Mouse (Mus musculus) hindbrain, embryonic 14.5 days (tissue): ENCODE data around the gene Osbpl10. TPM values are rescaled to one million over a fixed set of nuclear protein-coding genes. Genes with fewer than 3 reads are reported as not detected.

ENCODE experiments used
- ATAC-seq: fragments of 200-750 bp; cut with Nextera tagmentation; 2 replicates; pipeline ENCODE4 v1.8.0; 2017; ENCODE audit warnings: moderate number of reproducible peaks, mild to moderate bottlenecking, moderate TSS enrichment, moderate library complexity; ENCODE audit not compliant: low FRiP score
- DNase-seq: peaks from one replicate; pipeline ENCODE4 v3.0.0-alpha.2; 2015; ENCODE audit warnings: low spot score
- H3K27ac ChIP-seq: fragments of 300-500 bp; sonication (generic); 2 replicates; pipeline ENCODE4 v1.5.1; 2014; ENCODE audit warnings: mild to moderate bottlenecking, moderate library complexity
- H3K27me3 ChIP-seq: fragments of 300-500 bp; sonication (generic); 2 replicates; pipeline ENCODE4 v1.6.1; 2014; ENCODE audit warnings: mild to moderate bottlenecking, low read length, mixed read lengths; ENCODE audit not compliant: control insufficient read depth, insufficient read depth
- H3K36me3 ChIP-seq: fragments of 300-500 bp; sonication (generic); replicated peaks from 2 replicates; pipeline ENCODE4 v1.6.1; 2014; ENCODE audit not compliant: control insufficient read depth, insufficient read depth
- H3K4me1 ChIP-seq: fragments of 300-500 bp; sonication (generic); replicated peaks from 2 replicates; pipeline ENCODE4 v1.6.1; 2014; ENCODE audit warnings: antibody characterized with exemption, low read length, mixed read lengths; ENCODE audit not compliant: control insufficient read depth, insufficient read depth
- H3K4me2 ChIP-seq: fragments of 300-500 bp; sonication (generic); replicated peaks from 2 replicates; pipeline ENCODE4 v1.6.1; 2014; ENCODE audit warnings: mild to moderate bottlenecking, moderate library complexity
- H3K4me3 ChIP-seq: fragments of 300-500 bp; sonication (generic); replicated peaks from 2 replicates; pipeline ENCODE4 v1.5.1; 2014; ENCODE audit warnings: mild to moderate bottlenecking, low read length
- H3K9ac ChIP-seq: fragments of 300-500 bp; sonication (generic); 2 replicates; pipeline ENCODE4 v1.6.1; 2014
- H3K9me3 ChIP-seq: fragments of 300-500 bp; sonication (generic); 2 replicates; pipeline ENCODE4 v1.6.1; 2016; ENCODE audit warnings: low read length; ENCODE audit not compliant: control insufficient read depth
- WGBS: fragments of 180-500 bp; shearing (Covaris S2); extraction: QIAGEN DNeasy Blood & Tissue Kit; methylation state at CpG from one replicate; pipeline ENCODE4 v1.1.7; 2014; 5-methylcytosine and 5-hydroxymethylcytosine counted together
- polyA plus RNA-seq: library from polyadenylated mRNA; unstranded; fragments of >200 nt; fragmentation: Nextera tagmentation; extraction: Ambion mirVana; gene quantifications from 2 replicates; pipeline ENCODE4 v1.2.1, GENCODE M21; 2014

Gene Osbpl10
- polyA plus RNA-seq, 1 experiment from 2014 or later = 2.7 TPM

DNA sequence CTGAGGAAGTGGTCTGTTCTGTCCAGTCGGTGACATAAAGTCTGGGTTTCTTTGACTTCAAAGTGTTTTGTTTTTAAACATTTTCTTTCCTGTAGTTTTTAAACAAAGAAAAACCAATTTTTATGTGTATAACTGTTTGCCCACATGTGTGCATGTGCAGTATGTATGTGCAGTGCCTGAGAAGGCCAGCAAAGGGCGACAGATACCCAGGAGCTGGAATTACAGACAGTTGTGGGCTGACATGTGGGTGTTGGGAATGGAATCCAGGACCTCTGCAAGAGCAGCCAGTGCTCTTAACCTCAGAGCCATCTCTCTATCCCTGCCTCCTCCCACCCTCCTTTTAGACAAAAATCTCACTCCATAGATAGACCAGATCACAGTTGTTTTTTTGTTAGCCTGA is 14.2 kb downstream of the Osbpl10 start:
- H3K4me1 ChIP-seq = no peaks in the 10 kb centered on the region
- no peak overlapping the region for H3K9ac ChIP-seq
- 0 out of 2 replicates have a peak, but pooled peaks cover 4% of the 10 kb centered on the region for H3K9me3 ChIP-seq
- no peak overlapping the region for H3K4me2 ChIP-seq
- H3K4me3 ChIP-seq = no peak overlapping the region
- 90% methylated on average over 2 of the region's 2 CpGs for WGBS
- H3K36me3 ChIP-seq = no peaks in the 10 kb centered on the region
- DNase-seq (no peak), ATAC-seq (no peak)
- no peak overlapping the region for H3K27ac ChIP-seq
- no peaks in the 10 kb centered on the region for H3K27me3 ChIP-seq

DNA sequence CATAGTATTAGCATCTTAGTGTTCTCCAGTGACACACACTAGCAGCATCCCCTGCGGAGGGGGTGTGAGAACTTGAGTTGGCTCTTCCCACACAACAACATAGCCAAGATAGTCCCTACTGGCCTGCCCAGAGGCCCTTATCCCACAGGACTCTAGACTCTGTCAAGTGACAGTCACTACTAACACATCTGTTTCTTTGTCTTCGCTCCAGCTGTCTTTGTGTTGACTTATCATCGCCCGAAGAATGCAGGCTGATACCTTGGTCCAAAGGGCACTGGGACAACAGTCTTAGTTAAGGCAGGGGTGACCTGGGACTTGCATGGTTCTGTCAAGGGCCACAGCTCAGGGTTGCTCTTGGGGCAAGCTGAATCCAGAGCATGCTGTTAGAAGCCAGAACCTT is 16.9 kb downstream of the Osbpl10 start:
- no peaks in the 10 kb centered on the region for H3K27me3 ChIP-seq
- H3K9ac ChIP-seq = no peak overlapping the region
- no peak overlapping the region for H3K4me3 ChIP-seq
- H3K4me2 ChIP-seq = no peak overlapping the region
- DNase-seq (no peak), ATAC-seq (no peak)
- H3K4me1 ChIP-seq = no peaks in the 10 kb centered on the region
- no peak overlapping the region for H3K27ac ChIP-seq
- H3K36me3 ChIP-seq = no peaks in the 10 kb centered on the region
- H3K9me3 ChIP-seq = 0 out of 2 replicates have a peak, but pooled peaks cover 4% of the 10 kb centered on the region
- 86% methylated on average over 4 of the region's 4 CpGs for WGBS

DNA sequence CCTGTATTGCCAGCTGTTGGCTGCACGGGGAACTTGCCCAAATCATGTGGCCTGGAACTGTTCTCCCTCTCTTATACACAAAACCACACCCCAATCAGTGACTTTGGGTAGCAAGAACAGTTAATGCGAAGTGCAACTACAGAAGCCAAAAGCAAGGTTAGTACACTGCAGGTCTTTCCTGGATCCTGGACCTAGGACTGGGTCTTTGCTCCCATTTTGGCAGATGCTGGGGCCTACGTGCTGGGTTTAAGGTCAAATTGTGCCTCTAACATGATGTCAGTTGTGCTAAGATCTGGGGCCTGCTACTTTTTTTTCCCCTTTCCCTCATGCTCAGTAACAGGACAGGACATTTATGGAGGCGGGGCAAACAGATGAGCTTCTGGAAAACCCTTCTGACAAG is 17.3 kb downstream of the Osbpl10 start:
- no peak overlapping the region for H3K4me3 ChIP-seq
- no peak overlapping the region for H3K27ac ChIP-seq
- H3K27me3 ChIP-seq = no peaks in the 10 kb centered on the region
- H3K4me1 ChIP-seq = no peaks in the 10 kb centered on the region
- H3K9ac ChIP-seq = no peak overlapping the region
- H3K36me3 ChIP-seq = no peaks in the 10 kb centered on the region
- DNase-seq (no peak), ATAC-seq (no peak)
- H3K9me3 ChIP-seq = 0 out of 2 replicates have a peak, but pooled peaks cover 4% of the 10 kb centered on the region
- WGBS = 95% methylated on average over 4 of the region's 4 CpGs
- no peak overlapping the region for H3K4me2 ChIP-seq

DNA sequence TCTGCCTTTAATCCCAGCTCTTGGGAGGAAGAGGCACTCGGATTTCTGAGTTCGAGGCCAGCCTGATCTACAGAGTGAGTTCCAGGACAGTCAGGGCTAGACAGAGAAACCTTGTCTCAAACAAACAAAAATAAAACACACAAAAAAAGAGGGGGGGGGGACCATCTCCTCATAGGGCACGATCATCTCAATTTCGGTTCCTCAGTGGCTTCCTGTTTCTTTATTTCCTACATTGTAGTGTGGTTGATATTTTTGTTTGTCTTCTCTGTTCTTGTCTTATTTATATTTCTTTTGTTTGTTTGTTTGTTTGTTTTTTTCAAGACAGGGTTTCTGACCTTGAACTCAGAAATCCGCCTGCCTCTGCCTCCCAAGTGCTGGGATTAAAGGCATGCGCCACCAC is 18.1 kb downstream of the Osbpl10 start:
- 96% methylated on average over 6 of the region's 6 CpGs for WGBS
- H3K27ac ChIP-seq = no peak overlapping the region
- no peak overlapping the region for H3K4me2 ChIP-seq
- no peaks in the 10 kb centered on the region for H3K27me3 ChIP-seq
- ATAC-seq (no peak), DNase-seq (no peak)
- no peaks in the 10 kb centered on the region for H3K4me1 ChIP-seq
- H3K9ac ChIP-seq = no peak overlapping the region
- no peaks in the 10 kb centered on the region for H3K36me3 ChIP-seq
- 0 out of 2 replicates have a peak, but pooled peaks cover 4% of the 10 kb centered on the region for H3K9me3 ChIP-seq
- H3K4me3 ChIP-seq = no peak overlapping the region

DNA sequence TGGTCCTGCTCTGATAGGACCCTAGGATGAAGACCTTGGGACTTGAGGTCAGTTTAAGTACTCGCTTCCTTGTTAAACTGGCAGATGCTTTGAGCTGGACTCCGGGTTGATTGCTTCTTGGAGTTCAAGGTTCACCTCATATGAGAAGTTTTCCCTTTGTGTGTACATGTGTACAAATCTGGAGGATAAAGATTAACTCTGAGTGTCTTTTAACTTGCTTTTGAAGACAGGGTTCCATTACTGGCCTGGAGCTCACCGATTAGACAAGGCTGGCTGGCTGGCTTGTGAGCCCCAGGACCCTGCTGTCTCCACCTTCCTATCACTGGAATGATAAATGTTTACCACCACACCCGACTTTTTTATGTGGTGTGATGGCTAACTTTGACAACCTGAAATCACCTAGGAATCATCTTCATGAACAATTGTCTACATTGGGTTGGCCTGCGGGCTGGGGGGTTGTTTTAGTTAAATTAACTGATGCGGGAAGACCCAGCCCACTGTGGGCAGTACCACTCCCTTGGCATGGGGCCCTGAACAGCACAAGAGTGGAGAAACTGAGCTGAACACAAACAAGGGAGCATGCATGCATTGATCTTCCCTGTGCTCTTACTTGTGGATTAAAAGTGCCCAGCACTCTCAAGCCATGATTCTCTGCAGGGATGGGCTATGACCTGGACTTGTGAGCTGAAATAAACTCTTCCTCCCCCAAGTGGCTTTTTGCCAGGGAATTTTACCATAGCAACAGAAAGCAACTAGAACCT is 20.8 kb downstream of the Osbpl10 start:
- H3K27ac ChIP-seq = no peak overlapping the region
- WGBS = 92% methylated on average over 6 of the region's 6 CpGs
- no peak for ATAC-seq

DNA sequence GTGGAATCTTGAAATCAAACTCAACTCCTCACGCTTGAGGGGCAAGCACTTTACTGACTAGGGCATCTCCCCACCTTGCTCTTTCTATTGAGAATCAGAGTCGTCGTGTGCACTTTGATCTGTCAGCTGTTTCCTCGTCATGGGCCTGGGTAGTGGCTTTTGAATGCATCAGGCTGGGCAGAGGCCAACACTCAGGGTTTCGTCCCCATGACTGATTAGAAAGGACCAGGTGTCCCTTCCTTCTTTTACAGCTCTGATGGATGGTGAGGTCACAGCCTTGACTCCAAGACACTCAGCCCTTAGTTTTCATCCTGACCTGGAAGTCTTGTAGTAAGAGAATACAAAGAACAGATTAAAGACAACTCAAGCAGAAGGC is 21.4 kb downstream of the Osbpl10 start:
- DNase-seq (no peak), ATAC-seq (no peak)
- Histone ChIP-seq H3K4me2 (no peak overlapping the region), H3K4me1 (no peaks in the 10 kb centered on the region), H3K9ac (no peak overlapping the region), H3K27ac (no peak overlapping the region), H3K36me3 (no peaks in the 10 kb centered on the region), H3K4me3 (no peak overlapping the region), H3K27me3 (no peaks in the 10 kb centered on the region), H3K9me3 (no peaks in the 10 kb centered on the region)
- WGBS = 56% methylated on average over 5 of the region's 5 CpGs

More for the DNA sequence above, 20.8 kb downstream of the Osbpl10 start:
- DNase-seq = no peak
- Histone ChIP-seq H3K9me3 (no peaks in the 10 kb centered on the region), H3K4me3 (no peak overlapping the region), H3K27me3 (no peaks in the 10 kb centered on the region), H3K36me3 (no peaks in the 10 kb centered on the region), H3K9ac (no peak overlapping the region), H3K4me2 (no peak overlapping the region), H3K4me1 (no peaks in the 10 kb centered on the region)

DNA sequence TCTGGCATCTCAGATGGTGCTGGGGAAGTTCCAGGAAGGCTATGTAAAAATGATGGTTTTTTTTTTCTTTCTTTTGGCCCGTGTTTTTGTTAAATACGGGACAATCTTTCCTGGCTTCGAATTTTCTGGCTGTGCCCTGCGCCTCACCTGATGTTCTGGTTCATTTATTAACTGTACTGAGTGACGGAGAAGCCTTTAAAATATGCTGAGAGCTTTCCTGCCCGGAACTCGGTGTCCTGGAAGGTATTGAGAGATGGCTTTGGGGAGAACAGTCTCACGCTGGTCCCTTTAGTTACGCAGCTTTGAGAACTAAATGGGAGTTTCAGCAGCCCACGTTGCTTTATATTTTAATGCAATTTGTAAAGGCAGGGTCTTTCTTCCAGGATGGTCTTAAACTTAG is 27.1 kb downstream of the Osbpl10 start:
- WGBS = 63% methylated on average over 10 of the region's 10 CpGs
- no peak for DNase-seq

DNA sequence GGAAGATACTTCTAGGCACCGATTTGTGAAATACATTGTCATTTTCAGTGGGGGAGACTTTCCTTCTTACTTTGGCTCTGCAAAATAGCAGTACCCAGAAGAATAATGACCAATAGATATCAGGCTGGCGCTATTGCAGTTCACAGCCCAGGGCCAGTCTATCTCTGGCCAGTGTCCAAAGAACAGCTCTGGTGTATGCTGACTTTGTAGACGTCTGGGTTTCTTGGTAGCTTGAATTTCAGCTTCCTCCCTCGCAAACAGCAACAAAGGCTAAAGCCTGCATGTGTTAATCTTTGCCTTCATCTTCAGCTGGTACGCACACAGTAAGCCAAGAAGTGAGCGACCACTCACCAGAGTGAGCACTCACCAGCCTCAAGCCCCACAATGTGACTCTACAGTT is 29.4 kb downstream of the Osbpl10 start:
- H3K4me3 ChIP-seq = no peak overlapping the region
- H3K4me2 ChIP-seq = no peak overlapping the region
- 83% methylated on average over 6 of the region's 6 CpGs for WGBS
- no peak overlapping the region for H3K9ac ChIP-seq
- H3K4me1 ChIP-seq = no peaks in the 10 kb centered on the region
- DNase-seq = no peak
- no peak overlapping the region for H3K27ac ChIP-seq
- no peak for ATAC-seq
- peaks cover 6% of the 10 kb centered on the region; the same call in 1 of the 2 replicates for H3K9me3 ChIP-seq
- H3K27me3 ChIP-seq = no peaks in the 10 kb centered on the region
- H3K36me3 ChIP-seq = no peaks in the 10 kb centered on the region

More for the DNA sequence above, 27.1 kb downstream of the Osbpl10 start:
- no peak overlapping the region for H3K9ac ChIP-seq
- no peaks in the 10 kb centered on the region for H3K36me3 ChIP-seq
- no peaks in the 10 kb centered on the region for H3K4me1 ChIP-seq
- H3K4me2 ChIP-seq = no peak overlapping the region
- H3K27me3 ChIP-seq = no peaks in the 10 kb centered on the region
- peaks cover 6% of the 10 kb centered on the region; the same call in 1 of the 2 replicates for H3K9me3 ChIP-seq
- no peak overlapping the region for H3K27ac ChIP-seq
- ATAC-seq = no peak
- H3K4me3 ChIP-seq = no peak overlapping the region

DNA sequence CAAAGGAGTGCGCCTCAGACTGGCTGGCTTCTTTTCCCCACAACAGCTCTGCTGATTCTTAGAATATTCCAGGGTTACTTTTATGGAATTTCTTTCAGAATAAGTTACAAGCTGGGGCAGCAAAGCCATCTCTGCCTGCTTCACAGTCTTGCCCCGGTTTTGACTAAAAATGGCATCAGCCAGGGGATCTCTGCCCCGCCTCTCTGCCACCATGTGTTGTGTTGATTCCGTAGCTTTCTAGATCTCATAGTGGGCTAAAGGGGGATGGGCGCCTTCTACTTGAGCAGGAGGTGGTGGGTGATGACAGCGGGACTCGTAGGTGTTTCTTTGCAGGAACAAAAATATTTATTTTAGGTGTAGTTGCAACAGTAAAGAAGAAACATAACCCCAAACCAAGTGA is 29.8 kb downstream of the Osbpl10 start:
- Histone ChIP-seq H3K27ac (no peak overlapping the region), H3K36me3 (no peaks in the 10 kb centered on the region), H3K9me3 (peaks cover 6% of the 10 kb centered on the region; the same call in 1 of the 2 replicates), H3K4me2 (no peak overlapping the region), H3K9ac (no peak overlapping the region), H3K4me1 (no peaks in the 10 kb centered on the region), H3K27me3 (no peaks in the 10 kb centered on the region), H3K4me3 (no peak overlapping the region)
- 89% methylated on average over 7 of the region's 7 CpGs for WGBS
- ATAC-seq (no peak), DNase-seq (no peak)
